ENCODE assay signal across 9 mouse cellular contexts in the genomic region with DNA sequence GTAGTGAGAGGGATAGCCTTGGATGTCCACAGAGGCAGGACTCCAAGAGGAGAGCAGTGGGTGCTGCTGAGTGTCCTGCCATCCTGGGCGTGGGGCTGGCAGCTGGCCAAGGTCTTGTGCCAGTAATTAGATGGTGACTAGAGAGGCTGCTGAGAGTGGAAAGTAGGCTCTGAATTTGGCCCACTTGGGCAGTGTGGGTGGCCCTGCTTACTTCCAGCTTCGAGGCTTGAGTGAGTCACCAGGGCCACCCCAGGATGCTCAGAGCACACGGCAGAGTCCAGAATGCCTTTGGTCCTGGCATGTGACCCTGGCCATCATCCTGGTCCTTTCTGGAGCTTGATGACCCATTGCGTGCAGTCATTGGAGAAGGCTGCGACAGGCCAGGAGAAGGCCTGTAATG. TPM values are rescaled to one million over a fixed set of nuclear protein-coding genes. Genes with fewer than 3 reads are reported as not detected.
DNase-seq lines count a peak whose midpoint lies in the region; ATAC-seq and TF ChIP-seq lines count a peak whose summit lies in the region.
"Had no signal": no experiment of that assay in that cellular context is flagged by ENCODE, and none has a peak within 500 bp of the region (broad histone marks: within the 10 kb centered on the region; RNA-seq: fewer than 3 reads in every experiment).

No protein-coding gene starts in this region.

- intact Hi-C loops in gastrocnemius, adult 2 months (cut with DNase I) = no loop called here

- H3K4me1 ChIP-seq in limb, embryonic 15.5 days = peaks cover 43% of the 10 kb centered on the region

- peak; percentile 91 for DNase-seq in Muller cell, postnatal 12 days (ENCODE audit: inconsistent ontology term)
- DNase-seq in adrenal gland, adult 8-10 months = peak; percentile 63
- peak; percentile 55 for DNase-seq in gastrocnemius, adult 2 months
- no peak for DNase-seq in yolk sac, embryonic 10.5 days (ENCODE audit: low spot score)
- no peak for DNase-seq in thymus, postnatal 4 days
- no peak for DNase-seq in urinary bladder, postnatal 4 days (ENCODE audit: low spot score in 2 of 2)

- no peaks in the 10 kb centered on the region for H3K27me3 ChIP-seq in limb, embryonic 15.5 days

- H3K9me3 ChIP-seq in limb, embryonic 15.5 days = no peaks in the 10 kb centered on the region

- 35% methylated on average over 5 of the region's 5 CpGs for WGBS in limb, embryonic 15.5 days

- H3K4me2 ChIP-seq in limb, embryonic 15.5 days = no peak overlapping the region

- TF ChIP-seq CTCF in gastrocnemius, adult 2 months (IDR thresholded peaks at IDR 0.05) = no peak

- H3K27ac ChIP-seq in gastrocnemius, adult 2 months = 0 out of 2 replicates have a peak overlapping the region, but pooled peaks have one; percentile 13
- 0 out of 2 replicates have a peak overlapping the region, but pooled peaks have one; percentile 27 for H3K27ac ChIP-seq in limb, embryonic 15.5 days

- no peaks in the 10 kb centered on the region for H3K36me3 ChIP-seq in limb, embryonic 15.5 days

- H3K9ac ChIP-seq in limb, embryonic 15.5 days = no peak overlapping the region

- ATAC-seq in limb, embryonic 15.5 days (ENCODE audit: insufficient number of reproducible peaks, low FRiP score, low TSS enrichment, low read depth) = no peak
- no peak; the same call in 1 of the 2 replicates for ATAC-seq in frontal cortex, adult (ENCODE audit: low TSS enrichment)

- H3K4me3 ChIP-seq in gastrocnemius, adult 2 months = no peak overlapping the region
- H3K4me3 ChIP-seq in limb, embryonic 15.5 days = no peak overlapping the region

RNA-seq across cellular contexts. Expression of a gene that starts 31.1 kb away (rescaled TPM):
- total RNA-seq in adrenal gland, adult 8-10 months (2022) = 100 to 1,000 TPM in 2 of 4 experiments, 10 to 100 TPM in 2; 84.9 to 116 (median 99.1) TPM
- 10 to 100 TPM; 10.9 to 17.0 TPM for total RNA-seq in gastrocnemius, adult 2 months (2021)
- polyA plus RNA-seq in limb, embryonic 15.5 days (2015; fragmentation: Nextera tagmentation; extraction: Ambion mirVana) = 89.9 and 95.9 TPM in 2 replicates
- total RNA-seq: neutrophil, adult 5-6 weeks had no signal

Comparison
In these comparisons a context has a peak if more than half of its experiments do, and no peak if none do; other contexts are left out.
1. DNase-seq: peak in Muller cell, postnatal 12 days (single experiment), adrenal gland, adult 8-10 months (single experiment) and gastrocnemius, adult 2 months (single experiment); none in yolk sac, embryonic 10.5 days (single experiment), thymus, postnatal 4 days (single experiment) and urinary bladder, postnatal 4 days (0 of 2).
2. RNA of a gene that starts 31.1 kb away (total RNA-seq): 84.9 to 116 TPM in adrenal gland, adult 8-10 months; 10.9 to 17.0 TPM in gastrocnemius, adult 2 months; every median in the first group is over 4 times any median in the second.